Comparison of ENCODE assay signal across 18 mouse cellular contexts in the genomic region with DNA sequence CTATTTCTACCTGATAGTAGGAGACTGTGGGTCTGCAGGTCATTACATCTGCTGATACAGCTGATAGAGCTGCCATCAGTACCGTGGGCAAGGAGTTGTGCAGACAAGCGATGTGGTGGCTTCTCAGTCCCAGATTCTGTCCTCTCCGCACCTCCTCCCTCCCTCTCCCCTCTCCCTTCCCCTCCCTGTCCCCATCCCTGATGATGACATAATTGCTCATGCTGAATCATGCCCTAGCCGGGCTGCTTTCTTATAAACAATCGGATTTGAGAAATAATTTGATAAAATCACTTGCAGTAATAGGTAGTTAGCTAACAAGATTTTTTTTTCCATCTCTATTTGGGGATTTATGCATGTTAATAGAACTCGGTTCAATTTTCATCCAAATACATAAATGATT. TPM values are rescaled to one million over a fixed set of nuclear protein-coding genes. Genes with fewer than 3 reads are reported as not detected.
DNase-seq lines count a peak whose midpoint lies in the region; ATAC-seq and TF ChIP-seq lines count a peak whose summit lies in the region.
"Had no signal": no experiment of that assay in that cellular context is flagged by ENCODE, and none has a peak within 500 bp of the region (broad histone marks: within the 10 kb centered on the region; RNA-seq: fewer than 3 reads in every experiment).

4930583I09Rik (minus strand) TSS at position 144 of the 400 bp plus-strand sequence.

- H3K9ac ChIP-seq in forebrain, embryonic 11.5 days (ENCODE audit: low read length), result no peak within 1 kb of the TSS
- H3K9ac ChIP-seq: heart, embryonic 12.5 days; liver, embryonic 15.5 days; neural tube, embryonic 12.5 days; stomach, embryonic 15.5 days had no signal

- no peak; the same call in 1 of the 2 replicates for ATAC-seq in forebrain, embryonic 11.5 days (replicated peaks; ENCODE audit: low FRiP score)

- peak within 1 kb of the TSS; percentile 9; the same call in 1 of the 2 replicates for H3K4me2 ChIP-seq in forebrain, embryonic 11.5 days (ENCODE audit: low read depth, low read length, severe bottlenecking)
- H3K4me2 ChIP-seq: heart, embryonic 12.5 days; liver, embryonic 15.5 days; neural tube, embryonic 12.5 days; stomach, embryonic 15.5 days had no signal

- H3K27me3 ChIP-seq in forebrain, embryonic 11.5 days (ENCODE audit: control insufficient read depth, insufficient read depth, low read length), result no peaks in the 10 kb centered on the region
- no peaks in the 10 kb centered on the region for H3K27me3 ChIP-seq in forebrain, embryonic 10.5 days (ENCODE audit: poor library complexity, severe bottlenecking)
- H3K27me3 ChIP-seq in midbrain, embryonic 10.5 days (ENCODE audit: low read depth, poor library complexity, severe bottlenecking), result no peaks in the 10 kb centered on the region
- H3K27me3 ChIP-seq: heart, embryonic 12.5 days; liver, embryonic 15.5 days; neural tube, embryonic 12.5 days; stomach, embryonic 15.5 days had no signal

- H3K9me3 ChIP-seq in forebrain, embryonic 11.5 days (ENCODE audit: control insufficient read depth, low read length), result no peaks in the 10 kb centered on the region
- no peaks in the 10 kb centered on the region for H3K9me3 ChIP-seq in forebrain, embryonic 10.5 days
- no peaks in the 10 kb centered on the region for H3K9me3 ChIP-seq in midbrain, embryonic 10.5 days (replicated peaks)
- H3K9me3 ChIP-seq: heart, embryonic 12.5 days; liver, embryonic 15.5 days; neural tube, embryonic 12.5 days; stomach, embryonic 15.5 days had no signal

- no peak within 1 kb of the TSS for H3K4me3 ChIP-seq in forebrain, embryonic 11.5 days (ENCODE audit: low read depth, low read length)
- no peak within 1 kb of the TSS for H3K4me3 ChIP-seq in forebrain, embryonic 10.5 days
- peak within 1 kb of the TSS; percentile 34 for H3K4me3 ChIP-seq in midbrain, embryonic 10.5 days
- H3K4me3 ChIP-seq: heart, embryonic 12.5 days; liver, embryonic 15.5 days; neural tube, embryonic 12.5 days; stomach, embryonic 15.5 days had no signal

- H3K36me3 ChIP-seq in forebrain, embryonic 11.5 days (ENCODE audit: control insufficient read depth, insufficient read depth, low read length), result no peaks in the 10 kb centered on the region
- H3K36me3 ChIP-seq in forebrain, embryonic 10.5 days (replicated peaks), result no peaks in the 10 kb centered on the region
- H3K36me3 ChIP-seq in midbrain, embryonic 10.5 days, result no peaks in the 10 kb centered on the region
- H3K36me3 ChIP-seq: heart, embryonic 12.5 days; liver, embryonic 15.5 days; neural tube, embryonic 12.5 days; stomach, embryonic 15.5 days had no signal

- H3K27ac ChIP-seq in forebrain, embryonic 11.5 days (ENCODE audit: low read depth, low read length), result no peak within 1 kb of the TSS
- H3K27ac ChIP-seq in forebrain, embryonic 10.5 days, result no peak within 1 kb of the TSS
- peak within 1 kb of the TSS; percentile 42; the same call in 1 of the 2 replicates for H3K27ac ChIP-seq in midbrain, embryonic 10.5 days (replicated peaks)
- H3K27ac ChIP-seq: liver, embryonic 15.5 days; macrophage; neural tube, embryonic 12.5 days; stomach, embryonic 15.5 days had no signal

- TF ChIP-seq CTCF in brain, embryonic 14.5 days (IDR thresholded peaks at IDR 0.05; ENCODE audit: borderline replicate concordance, extremely low read depth, insufficient read depth, insufficient read length), result no peak

- 76% methylated on average over 6 of the region's 6 CpGs for WGBS in forebrain, embryonic 11.5 days
- 78% methylated on average over 6 of the region's 6 CpGs for WGBS in forebrain, embryonic 10.5 days
- WGBS in midbrain, embryonic 10.5 days, result 74% methylated on average over 6 of the region's 6 CpGs

- no peaks in the 10 kb centered on the region for H3K4me1 ChIP-seq in forebrain, embryonic 11.5 days (replicated peaks; ENCODE audit: control insufficient read depth, insufficient read depth, low read length)
- H3K4me1 ChIP-seq in forebrain, embryonic 10.5 days, result peaks cover 17% of the 10 kb centered on the region
- H3K4me1 ChIP-seq in midbrain, embryonic 10.5 days, result peaks cover 19% of the 10 kb centered on the region
- H3K4me1 ChIP-seq: heart, embryonic 12.5 days; liver, embryonic 15.5 days; neural tube, embryonic 12.5 days; stomach, embryonic 15.5 days had no signal

- TF ChIP-seq POLR2A in brain, embryonic 14.5 days (IDR thresholded peaks at IDR 0.05; ENCODE audit: borderline replicate concordance, extremely low read depth, insufficient read depth, insufficient read length, poor library complexity, severe bottlenecking), result no peak

- DNase-seq in forebrain, embryonic 11.5 days (ENCODE audit: low spot score), result no peak
- no peak for DNase-seq in forebrain, embryonic 10.5 days (ENCODE audit: extremely low spot score, low spot score)
- DNase-seq in 3T3-L1 (ENCODE audit: low read depth, low spot score), result peak; percentile 21
- DNase-seq in brain, embryonic 14.5 days (ENCODE audit: low read depth), result peak; percentile 29
- no peak for DNase-seq in midbrain, embryonic 10.5 days (ENCODE audit: low spot score)
- DNase-seq in cerebellum, adult 8-10 months, result no peak
- no peak for DNase-seq in layer of hippocampus, adult 9-10 months (ENCODE audit: low spot score)
- no peak for DNase-seq in cerebellum, postnatal 10 days
- DNase-seq: B cell, adult 2 months; cerebellum, adult 9-11 months; kidney, postnatal 36 days; right cerebral cortex, postnatal 14 days; thymus, postnatal 36 days had no signal

RNA-seq across cellular contexts. Expression of gene 4930583I09Rik, which starts in this region (rescaled TPM):
- polyA plus RNA-seq in forebrain, embryonic 11.5 days (2014; fragmentation: Nextera tagmentation; extraction: Ambion mirVana), result not detected in 2 replicates
- not detected in 2 replicates for polyA plus RNA-seq in forebrain, embryonic 10.5 days (2016; fragmentation: Nextera tagmentation; extraction: Ambion mirVana)
- polyA plus RNA-seq in brain, embryonic 14.5 days (2012; rRNA removed), result not detected in 2 replicates
- polyA plus RNA-seq in midbrain, embryonic 10.5 days (2016; fragmentation: Nextera tagmentation; extraction: Ambion mirVana), result not detected in 2 replicates
- polyA plus RNA-seq: heart, embryonic 12.5 days; liver, embryonic 15.5 days; macrophage; neural tube, embryonic 12.5 days; stomach, embryonic 15.5 days had no signal

Comparison
In these comparisons a context has a peak if more than half of its experiments do, and no peak if none do; other contexts are left out.
1. Peak in DNase-seq in brain, embryonic 14.5 days; RNA of the gene not detected or under 1 TPM.